17 mouse cellular contexts compared by ENCODE assay signal in the genomic region with DNA sequence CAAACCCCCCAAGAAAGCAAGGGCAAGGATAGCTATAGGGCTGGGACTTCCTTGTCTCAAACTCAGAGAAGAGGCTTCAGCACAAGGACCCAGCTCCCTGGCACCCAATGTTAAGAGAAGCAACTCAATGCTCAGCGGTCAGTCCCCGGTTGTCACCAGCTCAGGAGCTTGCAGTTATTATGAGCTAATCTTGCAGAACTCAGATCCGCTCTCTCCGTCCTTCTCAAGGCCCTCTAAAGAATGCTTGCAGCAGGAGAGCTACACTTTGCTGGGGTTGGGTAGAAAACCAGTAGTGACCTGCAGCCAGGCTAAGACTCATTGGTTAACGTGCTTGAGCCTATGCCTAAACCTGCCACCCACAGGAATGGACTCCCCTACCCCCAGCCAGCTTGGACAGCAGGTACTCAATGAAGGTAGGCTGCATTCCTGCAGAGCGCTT.
DNase-seq lines count a peak whose midpoint lies in the region; ATAC-seq and TF ChIP-seq lines count a peak whose summit lies in the region.
"Had no signal": no experiment of that assay in that cellular context is flagged by ENCODE, and none has a peak within 500 bp of the region (broad histone marks: within the 10 kb centered on the region; RNA-seq: fewer than 3 reads in every experiment).

No protein-coding gene starts in this region.

- no peak for TF ChIP-seq CTCF in layer of hippocampus, adult 2 months (conservative IDR thresholded peaks at IDR 0.05)
- no peak for TF ChIP-seq CTCF in thymus, adult 2 months (IDR thresholded peaks at IDR 0.05; ENCODE audit: borderline replicate concordance, control insufficient read depth, extremely low read depth, insufficient read depth, low read length, poor library complexity)

- no peak overlapping the region for H3K9ac ChIP-seq in midbrain, embryonic 14.5 days (replicated peaks; ENCODE audit: low read length)
- H3K9ac ChIP-seq: embryonic facial prominence, embryonic 12.5 days; liver, embryonic 13.5 days; lung, embryonic 15.5 days had no signal

- no peak for TF ChIP-seq POLR2A in thymus, adult 2 months (IDR thresholded peaks at IDR 0.05; ENCODE audit: control insufficient read depth, extremely low read depth, insufficient read depth, low read length, poor library complexity)

- peak overlapping the region; percentile 59; the same call in 1 of the 2 replicates for H3K4me2 ChIP-seq in midbrain, embryonic 14.5 days (ENCODE audit: low read length)
- H3K4me2 ChIP-seq: embryonic facial prominence, embryonic 12.5 days; liver, embryonic 13.5 days; lung, embryonic 15.5 days had no signal

- H3K4me1 ChIP-seq in midbrain, embryonic 14.5 days (ENCODE audit: control insufficient read depth, insufficient read depth, low read length), result peaks cover 18% of the 10 kb centered on the region
- no peaks in the 10 kb centered on the region for H3K4me1 ChIP-seq in thymus, adult 2 months (replicated peaks; ENCODE audit: control insufficient read depth, insufficient read depth, low read length)
- H3K4me1 ChIP-seq: liver, embryonic 13.5 days had no signal

- no peaks in the 10 kb centered on the region for H3K27me3 ChIP-seq in midbrain, embryonic 14.5 days (ENCODE audit: control insufficient read depth, insufficient read depth, low read length)
- no peaks in the 10 kb centered on the region for H3K27me3 ChIP-seq in thymus, adult 2 months (ENCODE audit: control insufficient read depth, insufficient read depth, low read length)
- H3K27me3 ChIP-seq: embryonic facial prominence, embryonic 12.5 days; liver, embryonic 13.5 days; lung, embryonic 15.5 days had no signal

- peak overlapping the region; percentile 80 for H3K4me3 ChIP-seq in layer of hippocampus, adult 2 months
- H3K4me3 ChIP-seq in midbrain, embryonic 14.5 days (replicated peaks; ENCODE audit: low read depth, low read length), result no peak overlapping the region
- no peak overlapping the region for H3K4me3 ChIP-seq in thymus, adult 2 months (ENCODE audit: control insufficient read depth, insufficient read depth, low read length)
- H3K4me3 ChIP-seq: embryonic facial prominence, embryonic 12.5 days; limb, embryonic 10.5 days; liver, embryonic 13.5 days; lung, embryonic 15.5 days had no signal

- no peak for DNase-seq in cerebellum, adult 8-10 months
- DNase-seq in layer of hippocampus, adult 2 months (ENCODE audit: low spot score in 2 of 2), result no peak
- no peak for DNase-seq in layer of hippocampus, postnatal 36 days
- DNase-seq in cerebellum, postnatal 14 days, result peak; percentile 33 to 39
- no peak for DNase-seq in midbrain, embryonic 14.5 days
- no peak for DNase-seq in thymus, adult 2 months
- no peak for DNase-seq in heart, adult 11 months
- DNase-seq: gastrocnemius, postnatal 14 days; kidney, adult 8-10 months; kidney, postnatal 4 days; liver, embryonic 13.5 days had no signal

- H3K9me3 ChIP-seq in midbrain, embryonic 14.5 days (ENCODE audit: control insufficient read depth, low read length), result no peaks in the 10 kb centered on the region
- H3K9me3 ChIP-seq: embryonic facial prominence, embryonic 12.5 days; limb, embryonic 10.5 days; liver, embryonic 13.5 days; lung, embryonic 15.5 days had no signal

- H3K36me3 ChIP-seq in midbrain, embryonic 14.5 days (ENCODE audit: control insufficient read depth, insufficient read depth, low read length), result no peaks in the 10 kb centered on the region
- no peaks in the 10 kb centered on the region for H3K36me3 ChIP-seq in thymus, adult 2 months (ENCODE audit: control insufficient read depth, insufficient read depth, low read length)
- H3K36me3 ChIP-seq: embryonic facial prominence, embryonic 12.5 days; G1E; limb, embryonic 10.5 days; liver, embryonic 13.5 days; lung, embryonic 15.5 days had no signal

- H3K27ac ChIP-seq in layer of hippocampus, adult 2 months, result peak overlapping the region; percentile 93
- H3K27ac ChIP-seq in midbrain, embryonic 14.5 days (replicated peaks; ENCODE audit: low read depth, low read length), result no peak overlapping the region
- no peak overlapping the region for H3K27ac ChIP-seq in thymus, adult 2 months (ENCODE audit: control insufficient read depth, insufficient read depth, low read length)
- H3K27ac ChIP-seq: embryonic facial prominence, embryonic 12.5 days; limb, embryonic 10.5 days; liver, embryonic 13.5 days; lung, embryonic 15.5 days had no signal

- peak; percentile 36; the same call in 1 of the 2 replicates for ATAC-seq in cerebellum, adult (ENCODE audit: insufficient number of reproducible peaks, low FRiP score, low TSS enrichment)
- no peak for ATAC-seq in midbrain, embryonic 14.5 days (ENCODE audit: low FRiP score, low TSS enrichment)
- ATAC-seq: CD4-positive, CD25-positive, alpha-beta regulatory T cell, adult 4 months had no signal

- 53% methylated on average over 6 of the region's 6 CpGs for WGBS in midbrain, embryonic 14.5 days
- WGBS in thymus, adult 2 months, result 97% methylated on average over 6 of the region's 6 CpGs

Comparison
In these comparisons a context has a peak if more than half of its experiments do, and no peak if none do; other contexts are left out.
1. DNase-seq: peak in cerebellum, postnatal 14 days (2 of 2); none in cerebellum, adult 8-10 months (single experiment), layer of hippocampus, adult 2 months (0 of 2), layer of hippocampus, postnatal 36 days (0 of 2), midbrain, embryonic 14.5 days (single experiment), thymus, adult 2 months (single experiment) and heart, adult 11 months (single experiment).